Mouse (Mus musculus): ENCODE data around the gene Rgs13. TPM values are rescaled to one million over a fixed set of nuclear protein-coding genes. Genes with fewer than 3 reads are reported as not detected.

The Rgs13 gene
- not detected in 2 replicates for total RNA-seq (2023)

DNA sequence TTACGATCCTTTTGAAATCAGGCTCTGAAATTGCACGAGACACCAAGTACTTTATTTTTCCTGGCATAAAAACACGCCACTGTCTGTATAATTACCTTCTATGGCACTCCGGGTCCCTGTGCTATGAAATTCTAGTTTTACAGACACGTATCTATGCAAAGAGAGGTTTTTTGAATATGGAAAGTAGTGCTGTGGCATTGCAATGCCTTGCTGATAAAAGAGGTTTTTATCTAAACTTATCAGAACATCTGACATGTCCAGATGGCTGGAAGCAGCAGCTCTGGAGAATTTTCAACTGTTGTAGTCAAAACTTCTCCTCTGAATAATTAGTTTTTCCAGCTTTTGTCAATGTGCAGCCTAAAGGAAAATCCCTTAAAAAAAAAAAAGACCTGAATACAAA lies at the start of gene Rgs13:
TSS of gene Rgs13 (minus strand) at position 207 of the 400 bp plus-strand sequence.

Other genes with a start within 250 kb of the Rgs13 start
- gene Rgs2, start 173.2 kb downstream of the Rgs13 start, total RNA-seq (2023), result 942 and 1,029 TPM in 2 replicates
- 29.5 and 48.0 TPM in 2 replicates for gene Rgs1, start 71.9 kb upstream of the Rgs13 start, total RNA-seq (2023)